Mouse (Mus musculus): ENCODE measurements around the gene Pwwp2a.
A peak's percentile ranks its signal among the peaks of the same experiment; 100 is the strongest.

Pwwp2a gene

GRCm38 (mm10) chr11:43681472-43682414, at the start of gene Pwwp2a:
Gene Pwwp2a (plus strand): TSS chr11:43681998.
- peak; percentile 98 to 99 for DNase-seq (ENCODE audit: low spot score in 2 of 2)

DNA sequence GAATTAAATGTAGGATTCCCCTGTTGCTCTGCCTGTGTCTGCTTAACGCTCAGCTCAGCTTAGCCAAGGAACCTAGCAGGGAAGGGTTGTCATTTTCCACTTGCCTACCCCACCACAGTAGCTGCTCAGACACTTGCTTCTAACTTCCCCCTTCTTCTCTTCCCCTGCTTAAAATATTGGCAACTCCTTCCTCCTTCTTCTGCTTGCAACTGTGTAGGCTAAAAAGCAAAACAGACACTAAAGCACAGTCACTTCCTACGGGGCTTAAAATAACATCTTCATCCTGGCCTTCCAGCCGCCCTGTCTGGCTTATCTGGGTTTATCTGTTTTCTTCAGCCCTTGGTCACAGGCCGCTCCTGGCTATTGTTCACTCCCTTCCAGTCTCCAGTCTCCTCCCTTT, 49.2 kb upstream of the Pwwp2a start:
- DNase-seq (ENCODE audit: low spot score in 2 of 2) = peak in 1 of 2 experiments; percentile 37

DNA sequence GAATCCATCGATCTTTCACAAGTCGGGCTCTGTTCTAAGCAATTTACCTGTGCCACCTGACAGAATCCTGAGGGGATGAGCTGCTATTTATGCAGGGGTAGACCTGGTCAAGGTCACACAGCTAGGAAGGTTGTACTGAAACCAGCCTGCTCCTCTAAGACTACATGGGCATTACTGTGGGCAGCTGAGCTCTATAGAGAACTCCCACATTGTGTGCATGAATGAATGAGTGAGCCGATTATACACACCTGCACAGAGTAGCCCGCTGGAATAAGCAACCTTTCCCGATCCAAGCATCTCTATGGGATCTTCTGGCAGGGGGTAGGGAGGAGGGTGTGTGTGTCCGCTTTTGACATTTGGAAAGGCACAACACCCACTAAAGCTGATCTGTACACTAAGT, 48.6 kb upstream of the Pwwp2a start:
- DNase-seq (ENCODE audit: low spot score in 2 of 2) = no peak

- peak; percentile 50 to 60 for DNase-seq (ENCODE audit: low spot score in 2 of 2)
These were observed 48.0 kb upstream of the Pwwp2a start for GRCm38 (mm10) chr11:43633658-43634401.

- DNase-seq (ENCODE audit: low spot score in 2 of 2) = peak in 1 of 2 experiments; percentile 23
These were observed 45.0 kb upstream of the Pwwp2a start for GRCm38 (mm10) chr11:43636761-43637160.

- DNase-seq (ENCODE audit: low spot score in 2 of 2) = no peak
These were observed 43.3 kb upstream of the Pwwp2a start for GRCm38 (mm10) chr11:43638486-43638885.

- peak; percentile 55 to 70 for DNase-seq (ENCODE audit: low spot score in 2 of 2)
These were observed 38.6 kb upstream of the Pwwp2a start for GRCm38 (mm10) chr11:43643180-43643591.

DNA sequence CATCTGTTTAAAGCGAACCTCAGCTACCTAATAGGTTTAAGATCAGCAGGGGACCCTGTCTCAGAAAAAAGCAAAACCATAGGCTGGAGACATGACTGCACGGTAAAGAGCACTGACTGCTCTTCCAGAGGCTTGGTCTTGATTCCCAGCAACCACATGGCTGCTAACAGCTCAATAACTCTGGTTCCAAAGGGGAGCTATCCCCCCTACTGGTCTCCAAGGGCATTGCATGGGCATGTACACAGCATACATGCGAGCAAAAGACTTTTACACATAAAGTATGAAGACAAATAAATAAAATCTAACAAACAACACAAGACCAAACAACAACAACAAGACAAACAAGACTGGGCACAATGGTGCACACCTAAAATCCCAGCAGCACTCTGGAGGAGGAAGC, 36.5 kb upstream of the Pwwp2a start:
- no peak for DNase-seq (ENCODE audit: low spot score in 2 of 2)

- no peak for DNase-seq (ENCODE audit: low spot score in 2 of 2)
These were observed 28.7 kb upstream of the Pwwp2a start for GRCm38 (mm10) chr11:43653051-43653475.

GRCm38 (mm10) chr11:43656464-43656863, 25.3 kb upstream of the Pwwp2a start:
- no peak for DNase-seq (ENCODE audit: low spot score in 2 of 2)

DNA sequence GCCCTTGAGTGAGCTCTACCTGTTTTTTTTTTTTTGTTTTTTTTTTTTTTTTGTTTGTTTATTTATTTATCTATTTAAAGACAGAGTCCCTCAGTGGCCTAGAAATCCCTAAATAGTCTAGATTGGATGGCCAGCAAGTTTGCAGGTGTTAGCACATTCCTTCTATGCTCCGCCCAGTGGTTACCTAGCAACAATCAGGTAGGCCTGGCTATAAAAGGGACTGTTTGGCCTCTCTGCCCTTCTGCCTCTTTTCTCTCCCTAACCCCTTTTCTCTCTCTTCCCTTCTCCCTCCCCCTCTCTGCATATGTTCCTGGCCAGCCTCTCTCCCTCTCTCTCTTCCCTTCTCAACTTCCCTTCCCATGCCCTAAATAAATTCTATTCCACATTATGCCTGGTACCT, 23.8 kb upstream of the Pwwp2a start:
- DNase-seq (ENCODE audit: low spot score in 2 of 2) = no peak

GRCm38 (mm10) chr11:43667038-43667745, 14.6 kb upstream of the Pwwp2a start:
- peak in 1 of 2 experiments; percentile 6 for DNase-seq (ENCODE audit: low spot score in 2 of 2)

DNA sequence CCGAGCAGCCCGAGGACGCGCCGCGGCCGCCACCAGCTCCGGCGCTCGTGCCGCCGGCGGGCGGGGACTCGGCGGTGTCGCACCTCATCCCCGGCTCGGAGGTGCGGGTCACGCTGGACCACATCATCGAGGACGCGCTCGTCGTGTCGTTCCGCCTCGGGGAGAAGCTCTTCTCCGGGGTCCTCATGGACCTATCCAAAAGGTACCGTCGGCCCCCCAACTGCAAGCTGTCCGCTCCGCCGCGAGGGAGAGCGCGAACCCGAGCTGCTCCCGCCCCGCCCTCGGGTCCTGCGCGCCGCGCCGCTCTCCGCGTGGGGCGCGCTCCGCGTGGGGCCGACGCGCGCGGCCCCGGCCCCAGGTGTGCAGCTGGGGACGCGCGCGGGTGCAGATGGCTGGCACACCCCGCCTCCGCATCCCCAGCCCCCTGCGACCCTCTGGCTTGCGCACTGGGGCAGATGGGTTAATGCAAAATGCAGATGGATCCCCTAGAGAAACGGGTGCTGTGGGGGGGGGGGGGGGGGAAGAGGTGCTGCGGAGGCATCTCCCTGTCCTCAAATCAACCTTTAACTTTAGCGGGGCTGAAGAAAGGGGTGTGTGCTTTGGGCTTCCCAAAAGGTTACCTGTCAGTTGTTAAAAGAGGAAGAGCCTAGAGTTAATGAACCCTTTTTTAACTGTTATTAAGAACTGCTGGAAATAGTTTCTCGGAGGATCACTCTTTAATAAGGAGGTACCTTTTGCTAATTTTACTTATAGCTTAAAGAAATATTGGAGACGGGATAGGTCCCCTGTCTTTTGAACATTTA, 818 bp downstream of the Pwwp2a start:
- DNase-seq (ENCODE audit: low spot score in 2 of 2) = peak; percentile 60 to 65

- DNase-seq (ENCODE audit: low spot score in 2 of 2) = no peak
These were observed 7.1 kb downstream of the Pwwp2a start for GRCm38 (mm10) chr11:43688850-43689249.

DNA sequence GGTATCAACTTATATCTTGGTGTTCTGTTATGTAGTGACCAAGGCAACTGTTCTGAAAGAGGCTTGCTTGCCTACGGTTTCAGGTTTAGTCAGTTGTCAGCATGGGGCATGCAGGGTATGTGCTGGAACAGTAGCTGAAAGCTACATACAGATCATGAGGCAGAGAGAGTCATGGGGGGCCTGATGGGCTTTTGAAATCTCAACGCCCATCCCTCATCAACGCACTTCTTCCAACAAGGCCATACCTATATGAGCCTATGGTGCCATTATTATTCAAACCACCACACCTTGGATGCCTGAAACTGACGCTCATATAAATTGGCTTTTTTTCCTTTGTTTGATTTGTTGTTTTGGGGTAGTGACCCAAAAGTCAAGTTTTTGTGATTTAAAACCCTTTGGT, 14.8 kb downstream of the Pwwp2a start:
- DNase-seq (ENCODE audit: low spot score in 2 of 2) = no peak

GRCm38 (mm10) chr11:43698621-43699020, 16.8 kb downstream of the Pwwp2a start:
- no peak for DNase-seq (ENCODE audit: low spot score in 2 of 2)

GRCm38 (mm10) chr11:43700291-43700690, 18.5 kb downstream of the Pwwp2a start:
- no peak for DNase-seq (ENCODE audit: low spot score in 2 of 2)

GRCm38 (mm10) chr11:43703552-43703951, 21.8 kb downstream of the Pwwp2a start:
- DNase-seq (ENCODE audit: low spot score in 2 of 2) = no peak

- DNase-seq (ENCODE audit: low spot score in 2 of 2) = no peak
These were observed 24.0 kb downstream of the Pwwp2a start for GRCm38 (mm10) chr11:43705751-43706150.

DNA sequence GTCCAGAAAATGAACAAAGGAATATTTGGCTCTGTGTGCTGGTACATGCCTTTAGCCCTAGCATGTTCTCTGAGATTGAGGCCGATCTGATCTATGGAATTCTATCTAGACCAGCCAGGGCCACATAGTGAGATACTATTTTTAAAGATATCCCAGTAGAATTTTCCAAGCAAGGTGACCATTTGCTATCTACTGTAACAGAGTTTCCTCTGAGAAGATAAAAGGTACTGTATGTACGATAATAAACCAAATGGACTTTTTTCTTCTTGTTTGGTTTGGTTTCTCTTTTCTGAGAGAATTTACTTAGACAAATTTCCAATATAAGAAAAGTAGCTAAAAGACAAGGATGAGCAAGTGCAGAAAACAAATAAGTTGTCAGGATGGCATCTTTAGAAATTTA, 26.6 kb downstream of the Pwwp2a start:
- DNase-seq (ENCODE audit: low spot score in 2 of 2) = no peak

GRCm38 (mm10) chr11:43712178-43712577, 30.4 kb downstream of the Pwwp2a start:
- DNase-seq (ENCODE audit: low spot score in 2 of 2) = peak in 1 of 2 experiments; percentile 30

All from frontal cortex, postnatal 36 days (tissue).